Mouse (Mus musculus): ENCODE results near the gene Gpc6.

Gene Gpc6

GRCm38 (mm10) chr14:117230476-117230875, 305.4 kb downstream of the Gpc6 start:
- DNase-seq (ENCODE audit: inconsistent age in 2 of 2, low spot score in 1 of 2): no peak

- no peak for DNase-seq (ENCODE audit: inconsistent age in 2 of 2, low spot score in 1 of 2)
These were observed 313.1 kb downstream of the Gpc6 start for GRCm38 (mm10) chr14:117238226-117238625.

DNA sequence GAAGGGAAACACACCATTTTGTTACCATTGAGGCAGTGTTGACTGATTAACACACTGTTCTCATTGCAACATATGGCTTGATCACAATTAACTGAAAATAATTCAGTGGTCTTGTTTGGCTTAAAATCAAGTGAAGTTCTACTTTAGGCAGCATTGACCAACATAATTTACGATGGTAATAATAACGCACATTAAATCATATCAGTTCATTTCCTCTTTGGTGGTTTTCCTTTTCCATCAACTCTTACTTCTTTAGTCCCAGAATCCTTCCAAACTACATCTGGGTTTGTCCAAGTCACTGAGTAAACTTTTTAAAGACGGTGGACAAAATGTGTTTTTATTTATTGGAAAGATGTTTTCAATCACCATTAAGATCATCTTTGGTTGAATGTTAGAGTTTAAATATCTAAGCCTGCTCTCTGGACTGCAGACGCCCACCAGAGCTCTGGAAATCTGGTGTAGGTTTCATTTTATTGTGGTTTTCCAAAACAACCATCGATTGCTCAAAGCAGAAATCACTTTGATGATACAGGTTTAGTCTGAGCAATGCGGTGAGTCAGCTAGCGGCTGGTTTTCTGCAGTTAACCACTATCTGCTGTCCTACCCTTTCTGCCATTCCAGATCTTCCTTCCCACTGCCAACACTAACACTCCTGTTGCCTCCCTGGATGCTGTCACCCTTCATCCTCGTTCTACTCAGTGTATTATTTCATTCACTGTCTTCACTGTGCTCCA, 314.7 kb downstream of the Gpc6 start:
- no peak for DNase-seq (ENCODE audit: inconsistent age in 2 of 2, low spot score in 1 of 2)

GRCm38 (mm10) chr14:117245631-117246030, 320.5 kb downstream of the Gpc6 start:
- no peak for DNase-seq (ENCODE audit: inconsistent age in 2 of 2, low spot score in 1 of 2)

DNA sequence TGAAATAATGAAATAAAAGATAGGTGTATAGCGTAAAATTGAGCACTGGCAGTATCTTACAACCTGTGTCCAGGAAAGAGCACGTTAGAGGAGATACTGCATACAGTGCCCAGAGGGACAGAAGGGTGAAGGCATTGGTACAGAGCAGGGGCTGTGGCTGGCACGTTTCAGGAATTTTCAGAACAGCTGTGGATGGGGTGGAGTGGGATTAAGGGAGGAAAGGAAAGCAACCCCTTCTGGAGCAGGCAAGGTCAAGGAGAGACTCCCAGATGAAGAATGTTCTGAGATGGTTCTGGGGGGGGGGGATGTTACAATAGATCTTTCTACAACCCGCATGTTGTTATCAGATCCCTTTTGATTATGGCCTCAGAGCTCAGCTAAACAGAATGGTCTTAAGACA, 331.1 kb downstream of the Gpc6 start:
- no peak for DNase-seq (ENCODE audit: inconsistent age in 2 of 2, low spot score in 1 of 2)

- no peak for DNase-seq (ENCODE audit: inconsistent age in 2 of 2, low spot score in 1 of 2)
These were observed 340.5 kb downstream of the Gpc6 start for GRCm38 (mm10) chr14:117265653-117266052.

GRCm38 (mm10) chr14:117267823-117268601, 342.9 kb downstream of the Gpc6 start:
- DNase-seq (ENCODE audit: inconsistent age in 2 of 2, low spot score in 1 of 2): no peak

- no peak for DNase-seq (ENCODE audit: inconsistent age in 2 of 2, low spot score in 1 of 2)
These were observed 358.5 kb downstream of the Gpc6 start for GRCm38 (mm10) chr14:117283631-117284030.

- no peak for DNase-seq (ENCODE audit: inconsistent age in 2 of 2, low spot score in 1 of 2)
These were observed 368.6 kb downstream of the Gpc6 start for GRCm38 (mm10) chr14:117293746-117294145.

DNA sequence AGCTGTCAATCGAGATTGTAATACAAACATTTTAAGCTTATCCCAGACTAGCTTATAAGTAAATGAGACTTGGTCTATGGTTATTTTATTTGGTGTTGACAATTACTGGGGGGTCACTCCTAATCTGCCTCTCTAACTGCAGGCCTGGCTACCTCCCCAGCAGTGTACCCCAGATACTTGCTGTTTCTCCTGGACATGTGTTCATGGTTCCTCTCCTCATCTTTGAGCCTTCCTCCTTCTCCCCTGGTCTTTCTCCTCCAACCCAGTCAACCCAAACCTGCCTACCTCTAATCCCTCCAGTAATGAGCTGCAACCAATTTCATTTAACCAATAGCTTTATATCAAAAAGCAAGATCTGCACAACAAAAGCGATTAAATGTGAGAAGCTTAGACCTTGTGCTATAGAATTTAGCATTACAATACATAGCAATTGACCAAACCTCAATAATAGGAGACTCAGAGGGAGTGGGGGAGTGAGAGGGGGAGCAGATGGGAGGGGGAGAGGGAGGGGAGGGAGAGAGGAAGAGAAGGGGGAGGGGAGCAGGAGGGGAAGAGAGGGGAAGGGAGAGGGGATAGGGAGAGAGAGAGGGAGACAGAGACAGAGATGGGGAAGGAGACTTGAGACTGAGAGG, 371.2 kb downstream of the Gpc6 start:
- DNase-seq (ENCODE audit: inconsistent age in 2 of 2, low spot score in 1 of 2): no peak

GRCm38 (mm10) chr14:117301019-117301418, 375.9 kb downstream of the Gpc6 start:
- DNase-seq (ENCODE audit: inconsistent age in 2 of 2, low spot score in 1 of 2): no peak

- no peak for DNase-seq (ENCODE audit: inconsistent age in 2 of 2, low spot score in 1 of 2)
These were observed 379.0 kb downstream of the Gpc6 start for GRCm38 (mm10) chr14:117303901-117304722.

GRCm38 (mm10) chr14:117304723-117305010, 379.6 kb downstream of the Gpc6 start:
- DNase-seq (ENCODE audit: inconsistent age in 2 of 2, low spot score in 1 of 2): no peak

DNA sequence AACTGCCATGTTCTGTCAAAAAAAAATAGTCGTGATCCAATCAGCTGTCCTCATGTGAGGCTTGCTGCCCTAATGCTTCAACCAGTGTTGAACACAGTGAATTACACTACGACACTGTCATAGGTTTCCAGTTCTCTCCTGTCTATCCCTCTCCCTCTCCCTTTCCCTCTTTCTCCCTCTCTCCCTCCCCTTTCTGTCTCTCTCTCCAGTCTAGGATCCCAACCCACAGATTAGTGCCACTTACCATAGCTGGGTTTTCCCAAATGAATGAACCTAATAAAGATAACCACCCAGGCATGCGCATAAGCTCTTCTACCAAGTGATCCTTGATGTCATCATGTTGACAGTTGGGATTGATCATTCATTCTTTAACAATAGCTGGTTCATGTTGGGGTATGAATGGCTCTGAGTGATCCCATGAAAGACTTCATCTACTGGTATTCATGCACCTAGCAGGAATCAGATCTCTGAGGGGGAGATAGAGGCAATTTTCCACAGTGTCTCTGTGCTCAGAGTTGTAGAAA, 384.9 kb downstream of the Gpc6 start:
- no peak for DNase-seq (ENCODE audit: inconsistent age in 2 of 2, low spot score in 1 of 2)

GRCm38 (mm10) chr14:117324214-117324613, 399.1 kb downstream of the Gpc6 start:
- no peak for DNase-seq (ENCODE audit: inconsistent age in 2 of 2, low spot score in 1 of 2)

DNA sequence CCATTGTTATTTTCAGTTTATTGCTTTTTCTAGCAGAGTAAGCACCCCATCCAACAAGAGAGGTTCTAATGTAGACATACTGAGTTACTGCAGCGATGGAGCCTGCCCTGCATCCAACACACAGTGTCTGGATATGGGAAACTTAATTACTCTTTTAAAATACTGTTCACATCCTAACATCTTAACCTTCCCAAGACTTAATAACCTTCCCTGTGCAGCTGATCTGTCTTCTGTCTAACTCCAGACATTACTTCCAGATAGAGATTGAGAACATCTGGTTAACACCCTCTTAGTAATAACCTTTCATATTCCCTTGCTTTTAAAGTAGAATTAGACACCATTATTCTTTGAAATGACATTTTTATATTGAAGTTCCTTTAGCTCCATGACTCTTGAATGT, 407.1 kb downstream of the Gpc6 start:
- DNase-seq (ENCODE audit: inconsistent age in 2 of 2, low spot score in 1 of 2): no peak

- no peak for DNase-seq (ENCODE audit: inconsistent age in 2 of 2, low spot score in 1 of 2)
These were observed 412.2 kb downstream of the Gpc6 start for GRCm38 (mm10) chr14:117337271-117337670.

DNA sequence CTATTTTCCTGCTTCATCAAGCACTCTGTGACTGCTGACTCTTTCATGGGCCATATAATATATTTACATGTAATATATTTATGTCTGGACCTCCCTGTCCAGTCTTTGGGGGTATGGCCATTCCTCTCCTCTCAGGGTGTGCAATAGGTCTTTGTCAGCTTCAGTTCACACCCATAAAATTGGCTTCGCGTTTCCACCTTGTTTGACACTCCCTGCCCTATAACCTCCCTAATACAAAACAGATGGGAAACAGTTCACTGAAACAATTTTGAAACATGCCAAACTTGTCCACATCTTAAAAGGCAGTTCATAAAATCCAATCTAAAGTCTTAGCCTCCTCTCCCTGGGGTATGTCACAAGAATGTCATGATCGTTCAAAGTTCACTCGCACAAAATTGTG, 415.4 kb downstream of the Gpc6 start:
- DNase-seq (ENCODE audit: inconsistent age in 2 of 2, low spot score in 1 of 2): no peak

- DNase-seq (ENCODE audit: inconsistent age in 2 of 2, low spot score in 1 of 2): no peak
These were observed 419.4 kb downstream of the Gpc6 start for GRCm38 (mm10) chr14:117344505-117344904.

GRCm38 (mm10) chr14:117346372-117346885, 421.3 kb downstream of the Gpc6 start:
- no peak for DNase-seq (ENCODE audit: inconsistent age in 2 of 2, low spot score in 1 of 2)

DNA sequence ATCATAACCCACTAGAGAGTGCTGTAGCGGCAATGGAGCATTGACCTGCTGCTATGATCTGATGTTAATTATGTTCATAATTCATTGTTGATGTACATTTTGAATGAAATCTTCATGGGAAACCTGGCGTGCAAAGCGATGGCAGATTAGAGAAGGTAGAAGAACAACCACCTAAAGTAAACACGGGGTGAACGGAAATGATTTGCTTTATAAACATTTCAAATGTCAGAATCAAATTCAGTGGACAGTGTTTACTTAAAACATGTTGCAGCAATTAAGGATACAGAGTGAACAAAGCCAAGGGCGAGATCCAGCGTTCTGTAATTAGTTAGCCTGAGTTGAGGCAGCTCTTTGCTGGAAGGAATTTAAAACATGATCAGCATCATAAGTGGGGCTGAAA, 426.2 kb downstream of the Gpc6 start:
- no peak for DNase-seq (ENCODE audit: inconsistent age in 2 of 2, low spot score in 1 of 2)
